In the genomic region with DNA sequence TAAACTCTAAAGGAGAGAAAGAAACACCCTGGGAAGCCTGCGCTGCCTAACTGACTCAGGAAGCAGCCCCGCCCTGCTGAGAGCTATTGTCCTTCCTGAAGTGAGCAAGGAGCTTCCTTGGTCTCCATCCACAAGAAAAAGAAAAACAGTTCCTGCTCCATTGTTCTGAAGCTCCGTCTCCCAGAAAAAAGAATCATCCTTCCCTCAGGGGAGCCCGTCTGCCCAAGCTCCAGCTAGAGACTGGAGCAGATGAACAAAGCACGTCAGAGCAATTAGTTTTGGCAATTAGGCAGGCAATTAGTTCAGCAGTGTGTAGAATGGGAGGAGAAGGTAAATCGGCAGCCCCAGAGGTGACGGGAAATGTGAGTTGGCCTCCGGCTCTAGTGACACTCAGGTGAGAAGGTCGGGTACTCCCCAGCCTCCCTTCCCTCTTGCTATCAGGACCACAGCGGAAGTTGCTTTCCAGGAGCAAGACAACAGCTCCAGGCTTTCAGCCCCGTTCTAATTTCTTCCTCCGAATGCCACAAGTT, we compare ENCODE assay signal across 8 mouse cellular contexts. TPM values are rescaled to one million over a fixed set of nuclear protein-coding genes. Genes with fewer than 3 reads are reported as not detected.
DNase-seq lines count a peak whose midpoint lies in the region; ATAC-seq and TF ChIP-seq lines count a peak whose summit lies in the region.

No protein-coding gene starts in this region.

- H3K27me3 ChIP-seq in forebrain, embryonic 10.5 days (ENCODE audit: poor library complexity, severe bottlenecking): peaks cover 12% of the 10 kb centered on the region; the same call in 1 of the 2 replicates
- H3K27me3 ChIP-seq in hindbrain, postnatal 0 days (ENCODE audit: insufficient read depth, low read length): no peaks in the 10 kb centered on the region
- H3K27me3 ChIP-seq in liver, embryonic 12.5 days (replicated peaks): no peaks in the 10 kb centered on the region
- no peaks in the 10 kb centered on the region for H3K27me3 ChIP-seq in neural tube, embryonic 13.5 days

- no peak overlapping the region; the same call in 1 of the 2 replicates for H3K9ac ChIP-seq in hindbrain, postnatal 0 days (replicated peaks; ENCODE audit: low read length)
- peak overlapping the region; percentile 64 for H3K9ac ChIP-seq in liver, embryonic 12.5 days
- H3K9ac ChIP-seq in neural tube, embryonic 13.5 days: peak overlapping the region; percentile 60

- TF ChIP-seq CTCF in hindbrain, postnatal 0 days (IDR thresholded peaks at IDR 0.05; ENCODE audit: low read depth): no peak

- peak; percentile 58 for ATAC-seq in hindbrain, postnatal 0 days
- no peak for ATAC-seq in liver, embryonic 12.5 days
- peak; percentile 77 for ATAC-seq in neural tube, embryonic 13.5 days (ENCODE audit: low read depth)

- peak; percentile 5 for DNase-seq in left cerebral cortex, postnatal 4 days
- DNase-seq in left cerebral cortex, postnatal 25 days (ENCODE audit: low spot score in 2 of 2): no peak
- peak; percentile 49 for DNase-seq in forebrain, embryonic 10.5 days (ENCODE audit: extremely low spot score, low spot score)
- peak; percentile 70 for DNase-seq in hindbrain, postnatal 0 days (ENCODE audit: low spot score)
- no peak for DNase-seq in natural killer cell, adult 2 months (ENCODE audit: low spot score in 2 of 2)
- no peak for DNase-seq in adipocyte (ENCODE audit: low spot score)

- peak overlapping the region; percentile 42 for H3K4me3 ChIP-seq in forebrain, embryonic 10.5 days
- H3K4me3 ChIP-seq in hindbrain, postnatal 0 days (ENCODE audit: low read length): peak overlapping the region; percentile 27
- H3K4me3 ChIP-seq in liver, embryonic 12.5 days: peak overlapping the region; percentile 52
- peak overlapping the region; percentile 29 for H3K4me3 ChIP-seq in neural tube, embryonic 13.5 days

- WGBS in forebrain, embryonic 10.5 days: 0% methylated on average over 12 of the region's 12 CpGs
- 1% methylated on average over 12 of the region's 12 CpGs for WGBS in hindbrain, postnatal 0 days
- 2% methylated on average over 12 of the region's 12 CpGs for whole genome bisulfite sequencing in liver, embryonic 12.5 days (ENCODE audit: insufficient replicate concordance)
- WGBS in neural tube, embryonic 13.5 days: 1% methylated on average over 12 of the region's 12 CpGs

- no peaks in the 10 kb centered on the region for H3K9me3 ChIP-seq in forebrain, embryonic 10.5 days
- no peaks in the 10 kb centered on the region for H3K9me3 ChIP-seq in hindbrain, postnatal 0 days (ENCODE audit: low read length)
- H3K9me3 ChIP-seq in liver, embryonic 12.5 days (replicated peaks): no peaks in the 10 kb centered on the region
- no peaks in the 10 kb centered on the region for H3K9me3 ChIP-seq in neural tube, embryonic 13.5 days

- peak overlapping the region; percentile 66 for H3K4me2 ChIP-seq in hindbrain, postnatal 0 days (ENCODE audit: low read depth, low read length)
- H3K4me2 ChIP-seq in liver, embryonic 12.5 days: peak overlapping the region; percentile 78
- H3K4me2 ChIP-seq in neural tube, embryonic 13.5 days: peak overlapping the region; percentile 59

- peak overlapping the region; percentile 37 for H3K27ac ChIP-seq in forebrain, embryonic 10.5 days
- peak overlapping the region; percentile 36; the same call in 1 of the 2 replicates for H3K27ac ChIP-seq in hindbrain, postnatal 0 days
- H3K27ac ChIP-seq in liver, embryonic 12.5 days: peak overlapping the region; percentile 87
- H3K27ac ChIP-seq in neural tube, embryonic 13.5 days (replicated peaks): peak overlapping the region; percentile 71

- H3K4me1 ChIP-seq in forebrain, embryonic 10.5 days: peaks cover 37% of the 10 kb centered on the region
- H3K4me1 ChIP-seq in hindbrain, postnatal 0 days (ENCODE audit: insufficient read depth, low read length): peaks cover 8% of the 10 kb centered on the region; the same call in 1 of the 2 replicates
- H3K4me1 ChIP-seq in liver, embryonic 12.5 days: peaks cover 85% of the 10 kb centered on the region
- peaks cover 29% of the 10 kb centered on the region for H3K4me1 ChIP-seq in neural tube, embryonic 13.5 days (replicated peaks)

- H3K36me3 ChIP-seq in forebrain, embryonic 10.5 days (replicated peaks): no peaks in the 10 kb centered on the region
- H3K36me3 ChIP-seq in hindbrain, postnatal 0 days (ENCODE audit: insufficient read depth, low read length): no peaks in the 10 kb centered on the region
- H3K36me3 ChIP-seq in liver, embryonic 12.5 days: no peaks in the 10 kb centered on the region
- no peaks in the 10 kb centered on the region for H3K36me3 ChIP-seq in neural tube, embryonic 13.5 days

- intact Hi-C loops in left cerebral cortex, postnatal 4 days (cut with DNase I): no loop called here
- intact Hi-C loops in left cerebral cortex, postnatal 25 days (cut with DNase I): no loop called here

RNA-seq across cellular contexts. Expression of a gene that starts 3.7 kb away (rescaled TPM):
- total RNA-seq in left cerebral cortex, postnatal 4 days (2021): 100 to 1,000 TPM; 214 to 231 TPM
- total RNA-seq in left cerebral cortex, postnatal 25 days (2021): 100 to 1,000 TPM; 238 to 249 TPM
- polyA plus RNA-seq in forebrain, embryonic 10.5 days (2016; fragmentation: Nextera tagmentation; extraction: Ambion mirVana): 31.9 and 32.8 TPM in 2 replicates
- total RNA-seq in hindbrain, postnatal 0 days (2014; rRNA removed): 38.9 and 44.3 TPM in 2 replicates
- 235 and 238 TPM in 2 replicates for polyA plus RNA-seq in hindbrain, postnatal 0 days (2015; fragmentation: Nextera tagmentation; extraction: Ambion mirVana)
- polyA plus RNA-seq in liver, embryonic 12.5 days (2016; fragmentation: Nextera tagmentation; extraction: Ambion mirVana): 308 and 327 TPM in 2 replicates
- 103 and 106 TPM in 2 replicates for polyA plus RNA-seq in neural tube, embryonic 13.5 days (2015; fragmentation: Nextera tagmentation; extraction: Ambion mirVana)

Comparison
In these comparisons a context has a peak if more than half of its experiments do, and no peak if none do; other contexts are left out.
1. DNase-seq: peak in left cerebral cortex, postnatal 4 days (single experiment), forebrain, embryonic 10.5 days (single experiment) and hindbrain, postnatal 0 days (single experiment); none in left cerebral cortex, postnatal 25 days (0 of 2), natural killer cell, adult 2 months (0 of 2) and adipocyte (single experiment).
2. H3K27ac ChIP-seq: peak in every context shown above with its lines; median percentile 87 in liver, embryonic 12.5 days; 71 in neural tube, embryonic 13.5 days; 37 in forebrain, embryonic 10.5 days; 36 in hindbrain, postnatal 0 days.
3. Peak in every context shown above with its lines, with median percentiles within 50 percentile points of each other: H3K4me3 ChIP-seq and H3K4me2 ChIP-seq.